Mouse (Mus musculus) liver, embryonic 14 days (tissue): ENCODE measurements around the gene Zfp941. TPM values are rescaled to one million over a fixed set of nuclear protein-coding genes. Genes with fewer than 3 reads are reported as not detected.

ENCODE experiments used
- polyA plus RNA-seq: library from polyadenylated mRNA; depleted of rRNA; stranded (reverse); fragments of >200 nt; gene quantifications from 2 replicates; pipeline ENCODE4 v1.2.3, GENCODE M21; 2012; rRNA removed

The Zfp941 gene
- polyA plus RNA-seq = 0.11 and 0.14 TPM in 2 replicates

DNA sequence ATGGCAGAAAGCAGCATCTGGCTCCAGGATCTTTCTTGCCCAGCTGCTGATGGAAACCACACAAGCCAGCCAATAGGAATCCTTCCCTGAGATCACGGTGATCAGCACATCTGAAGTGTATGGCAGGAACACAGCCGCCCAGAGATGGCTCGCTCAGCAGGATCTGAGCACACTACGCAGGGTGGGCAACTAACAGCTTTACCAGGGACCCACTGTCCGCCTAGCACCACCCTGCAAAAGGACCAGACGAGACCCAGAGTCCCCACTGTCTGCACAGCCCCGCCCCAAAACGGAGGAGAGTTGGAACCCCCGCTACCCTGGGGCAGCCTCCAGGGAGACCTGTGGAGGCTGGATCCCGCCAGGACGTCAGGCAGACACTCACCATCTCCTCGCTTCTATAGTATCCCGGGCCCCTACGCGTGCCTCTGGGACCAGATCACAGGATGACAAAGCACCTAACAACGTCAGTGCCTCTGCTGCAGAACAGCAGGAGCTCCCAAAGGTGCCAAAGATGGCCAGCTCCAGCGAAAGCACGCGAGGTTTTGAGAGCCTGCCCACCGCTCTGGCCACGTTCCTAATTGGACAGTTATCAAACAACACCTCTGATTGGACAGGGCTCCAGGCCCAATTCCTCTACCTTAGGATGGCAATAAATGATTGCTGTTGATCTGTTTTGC lies at the start of gene Zfp941:
Gene Zfp941, minus strand, starts transcription at position 526 of the 677 bp plus-strand sequence.

DNA sequence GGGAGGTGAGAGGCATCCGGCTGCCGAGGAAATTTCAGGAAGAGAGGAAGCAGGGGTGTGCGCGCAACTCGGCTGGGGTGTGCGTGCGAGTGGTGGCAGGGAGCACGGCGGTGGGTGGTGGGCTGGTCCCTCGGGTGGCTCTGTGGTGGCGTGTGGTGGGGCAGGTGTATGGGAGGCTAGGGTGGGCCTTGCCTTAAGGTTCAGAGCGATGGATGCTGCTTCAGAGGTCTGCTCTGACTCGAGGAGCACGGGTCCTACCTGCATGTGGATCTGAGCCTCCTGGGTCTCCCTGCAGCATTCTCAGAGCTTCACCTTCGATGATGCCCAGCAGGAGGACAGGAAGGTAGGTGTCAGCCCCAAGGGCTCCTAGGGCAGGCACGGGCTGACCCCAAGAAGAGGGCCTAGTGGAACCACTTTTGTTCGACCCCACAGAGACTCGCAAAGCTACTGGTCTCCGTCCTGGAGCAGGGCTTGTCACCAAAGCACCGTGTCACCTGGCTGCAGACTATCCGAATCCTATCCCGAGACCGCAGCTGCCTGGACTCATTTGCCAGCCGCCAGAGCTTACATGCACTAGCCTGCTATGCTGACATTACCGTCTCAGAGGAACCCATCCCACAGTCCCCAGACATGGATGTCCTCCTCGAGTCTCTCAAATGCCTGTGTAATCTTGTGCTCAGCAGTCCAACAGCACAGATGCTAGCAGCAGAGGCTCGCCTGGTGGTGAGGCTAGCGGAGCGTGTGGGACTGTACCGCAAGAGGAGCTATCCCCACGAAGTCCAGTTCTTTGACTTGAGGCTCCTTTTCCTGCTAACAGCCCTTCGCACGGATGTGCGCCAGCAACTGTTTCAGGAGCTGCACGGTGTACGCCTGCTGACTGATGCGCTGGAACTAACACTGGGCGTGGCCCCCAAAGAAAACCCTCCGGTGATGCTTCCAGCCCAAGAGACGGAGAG lies 35.9 kb upstream of the Zfp941 start, which contains the start of gene Bet1l:
Gene Bet1l, minus strand, starts transcription at position 28 of the 956 bp plus-strand sequence.

DNA sequence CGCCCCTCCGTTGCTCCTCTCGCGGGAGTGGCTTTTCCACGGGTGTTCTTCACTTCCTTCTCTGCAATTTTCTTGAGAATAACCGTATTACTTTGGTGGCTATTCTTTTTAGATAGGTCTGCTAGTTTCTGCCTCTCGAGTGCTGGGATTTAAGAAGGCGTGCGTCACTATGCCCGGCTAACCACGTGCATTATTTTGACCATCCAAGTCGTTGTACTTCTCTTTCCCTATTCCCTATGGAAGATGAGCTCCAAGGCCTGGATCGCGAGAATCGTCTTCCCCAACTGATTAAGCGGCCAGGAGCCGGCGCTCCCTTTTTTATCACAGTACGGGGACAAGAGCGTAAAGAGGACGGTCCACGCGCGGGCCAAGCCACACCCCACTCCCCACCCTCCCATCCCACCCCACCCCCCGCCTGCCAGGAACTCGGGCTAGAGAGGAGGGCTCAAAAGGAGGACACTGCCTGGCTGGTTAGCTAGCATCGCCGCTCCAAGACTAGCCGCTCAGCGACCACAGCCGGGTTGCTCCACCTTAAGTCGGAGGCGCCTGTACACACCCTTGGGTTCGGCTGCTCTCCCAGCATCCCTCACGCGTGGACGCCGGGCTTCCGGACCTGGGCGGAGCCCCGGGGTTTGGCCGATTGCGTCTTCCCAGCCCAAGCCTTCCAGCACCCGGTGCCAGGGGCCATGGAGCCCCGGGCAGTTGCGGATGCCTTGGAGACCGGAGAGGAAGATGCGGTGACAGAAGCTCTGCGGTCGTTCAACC lies 35.0 kb upstream of the Zfp941 start, which contains the start of gene Ric8a:
Gene Ric8a, plus strand, starts transcription at position 173 of the 765 bp plus-strand sequence.

DNA sequence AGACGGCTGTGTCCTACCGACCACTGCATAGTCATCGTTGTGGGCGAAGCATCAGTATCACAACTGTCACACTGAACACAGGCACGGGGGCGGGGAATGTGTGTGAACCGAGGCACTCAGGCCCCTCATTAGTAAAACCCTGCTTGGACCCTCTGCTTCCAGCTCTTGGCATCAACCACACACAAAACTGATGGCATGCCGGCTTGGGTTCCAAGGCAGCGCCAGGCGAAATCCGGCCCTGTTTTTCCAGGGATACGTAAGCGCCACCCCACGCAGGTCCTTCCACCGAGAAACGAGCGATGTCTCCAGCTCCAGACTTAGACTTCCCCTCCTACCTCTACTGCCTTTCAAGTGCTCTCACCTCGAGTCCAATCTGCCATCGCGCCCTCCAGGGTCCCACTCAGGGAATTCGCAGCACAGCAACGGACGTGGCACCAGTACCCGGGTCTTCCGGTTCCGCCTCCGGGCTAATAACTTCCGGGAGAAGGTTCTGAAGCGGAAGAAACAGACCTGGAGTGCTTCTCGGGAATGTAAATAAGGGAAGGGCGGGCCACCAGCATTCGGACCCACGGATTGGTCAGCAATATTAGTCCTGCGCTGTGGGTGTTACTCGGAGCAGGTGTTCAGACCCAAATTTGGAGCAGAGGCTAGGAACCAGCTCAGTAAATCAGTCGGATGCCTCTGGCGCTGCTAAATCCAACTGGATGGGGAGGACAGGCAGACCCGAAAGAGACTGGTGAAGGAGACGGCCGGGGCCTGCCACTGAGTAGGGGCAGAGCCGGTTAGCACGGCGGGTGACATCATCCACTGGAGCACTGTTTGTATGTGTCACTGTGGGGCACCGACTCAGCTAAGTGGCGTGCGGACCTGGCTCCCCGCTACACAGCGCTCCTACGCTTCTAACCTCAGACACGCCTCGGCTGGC lies 34.1 kb upstream of the Zfp941 start, which contains the start of gene Gm45785:
Gene Gm45785, minus strand, starts transcription at position 472 of the 925 bp plus-strand sequence.

DNA sequence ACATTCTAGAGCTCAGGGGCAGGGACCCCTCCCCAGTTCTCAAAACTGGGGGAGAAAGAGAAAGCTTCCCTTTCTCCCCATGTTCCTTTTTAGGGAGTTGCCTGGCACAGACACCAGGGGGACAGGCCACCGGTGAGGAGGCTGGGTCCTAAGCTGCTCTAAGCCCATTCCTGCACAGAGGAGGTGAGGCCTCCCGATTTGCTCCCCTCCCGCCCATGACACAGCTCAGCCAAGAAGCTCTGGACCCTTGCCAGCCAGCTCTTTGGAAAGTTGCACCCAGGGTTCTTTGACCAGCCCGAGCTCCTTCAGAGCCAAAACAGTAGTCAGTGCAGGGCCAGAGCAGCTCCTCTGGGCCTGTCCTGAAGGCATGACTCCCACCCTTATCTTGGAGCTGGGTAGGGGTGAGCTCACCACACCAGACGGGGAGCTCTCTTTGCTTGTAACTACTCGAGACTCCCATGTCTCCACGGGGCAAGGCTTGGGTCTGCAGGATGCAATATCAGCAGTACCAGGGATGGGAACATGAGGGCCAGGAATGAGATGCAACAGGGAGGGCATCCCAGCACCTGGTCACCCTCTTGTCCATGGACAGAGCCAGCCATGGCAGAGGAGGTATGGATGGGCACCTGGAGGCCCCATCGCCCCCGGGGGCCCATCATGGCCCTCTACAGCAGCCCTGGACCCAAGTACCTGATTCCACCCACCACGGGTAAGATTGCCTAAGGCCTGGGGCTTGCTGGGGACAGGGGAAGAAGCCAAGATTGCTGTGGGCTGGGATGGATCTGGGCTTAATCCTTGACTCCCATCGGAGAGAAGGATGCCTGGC lies 26.0 kb upstream of the Zfp941 start, which contains the start of gene Odf3:
Gene Odf3, plus strand, starts transcription at position 51 of the 826 bp plus-strand sequence.

DNA sequence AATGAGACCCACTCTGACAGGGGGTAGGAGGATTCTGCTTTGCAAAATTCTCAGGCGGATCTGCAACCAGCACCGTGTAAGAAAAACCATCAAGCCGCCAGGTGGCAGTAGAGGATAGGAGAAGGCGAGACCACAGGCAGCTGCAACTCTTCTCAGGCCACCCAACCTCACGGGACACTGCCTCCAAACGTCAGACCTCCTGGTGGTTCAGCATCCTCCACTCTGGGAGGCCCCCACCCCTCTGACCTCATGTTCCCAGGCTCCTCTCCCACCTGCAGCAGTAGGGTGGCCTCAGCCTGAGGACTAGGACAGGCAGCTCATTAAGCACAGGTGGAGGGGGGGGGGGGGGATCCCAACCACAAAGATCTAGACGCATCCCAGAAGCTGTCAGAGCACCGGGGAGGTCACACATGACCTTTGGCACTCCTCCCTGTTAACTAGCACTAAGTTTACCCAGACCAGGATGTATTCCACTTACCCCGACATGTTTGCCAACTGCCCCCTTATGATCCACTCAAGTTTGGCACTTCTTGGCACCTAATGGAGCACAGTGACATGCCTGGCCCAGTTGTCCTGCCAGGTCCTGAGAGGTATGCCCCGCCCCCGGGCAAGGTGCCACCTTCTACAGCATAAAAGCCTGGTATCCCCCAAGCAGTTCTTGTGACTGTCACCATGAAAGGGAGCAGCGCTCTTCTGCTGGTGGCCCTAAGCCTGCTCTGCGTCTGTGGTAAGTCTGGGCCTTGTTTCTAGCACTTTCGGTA lies 23.1 kb upstream of the Zfp941 start, which contains the start of gene Scgb1c1:
Gene Scgb1c1, plus strand, starts transcription at position 643 of the 761 bp plus-strand sequence.

DNA sequence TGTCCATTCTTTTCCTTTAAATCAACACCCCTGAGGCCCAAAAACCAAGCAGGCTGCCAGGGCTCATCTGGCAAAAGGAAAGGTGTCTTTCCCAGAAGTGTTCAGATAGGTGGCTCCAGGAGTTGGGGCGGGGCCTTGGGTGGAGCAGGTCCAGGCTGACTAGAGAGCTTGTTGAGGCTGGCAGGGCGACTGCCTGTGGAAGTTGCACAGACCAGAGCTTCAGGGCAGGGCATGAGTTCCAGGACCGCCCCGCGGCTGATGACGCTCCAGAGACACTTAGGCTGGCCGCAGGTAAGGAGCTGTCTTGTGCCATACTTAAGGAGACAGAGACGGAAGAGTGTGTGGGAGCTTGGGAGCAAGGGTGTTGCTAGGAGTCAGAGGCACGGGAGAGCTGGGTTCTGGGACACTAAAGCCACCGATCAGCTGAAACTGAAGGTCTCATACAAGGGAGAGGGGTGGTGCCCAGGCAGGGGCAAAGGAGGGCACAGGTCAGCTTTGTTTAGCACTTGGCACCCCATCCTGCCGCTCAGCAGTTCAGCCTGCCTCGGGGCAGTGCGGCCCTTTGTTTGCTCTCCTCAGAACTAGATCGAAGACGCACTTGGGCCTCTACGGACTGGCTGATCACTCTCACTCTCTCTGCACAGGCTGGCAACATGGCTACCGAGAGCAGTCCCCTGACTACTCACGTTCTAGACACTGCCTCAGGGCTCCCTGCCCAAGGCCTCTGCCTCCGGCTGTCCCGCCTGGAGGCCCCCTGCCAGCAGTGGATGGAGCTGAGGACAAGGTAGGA lies 13.2 kb upstream of the Zfp941 start, which contains the start of gene Urah:
Gene Urah, plus strand, starts transcription at position 51 of the 790 bp plus-strand sequence.

DNA sequence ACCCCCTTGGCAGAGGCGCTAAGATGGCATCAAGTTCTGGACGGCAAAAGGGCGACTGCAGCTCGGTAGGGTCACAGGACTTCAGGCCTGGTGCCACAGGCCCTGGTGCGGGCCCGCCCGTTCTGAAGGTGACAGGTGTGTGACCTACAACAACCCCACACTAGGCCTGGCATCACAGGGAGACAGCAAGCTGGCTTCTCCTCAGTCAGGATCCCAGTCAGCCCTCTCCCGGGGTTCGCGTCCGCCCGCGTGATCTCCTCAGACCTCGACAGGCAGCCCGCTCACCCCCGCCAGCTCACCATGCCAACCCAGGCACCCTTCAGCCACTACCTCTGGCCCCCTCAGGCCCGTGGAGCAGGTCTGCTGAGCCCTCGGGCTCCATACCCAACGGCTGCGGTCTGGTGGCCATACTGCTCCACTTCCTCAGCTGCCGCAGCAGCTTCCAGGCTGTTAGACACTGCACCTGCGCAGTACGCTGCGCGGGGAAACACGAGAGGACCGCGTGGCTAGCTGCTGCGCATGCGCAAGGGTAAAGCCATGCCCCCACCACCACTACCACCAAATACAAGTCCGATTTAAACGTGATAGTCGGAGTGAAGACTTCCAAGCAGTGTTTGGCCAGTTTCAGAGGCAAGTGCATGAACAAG lies 34.4 kb downstream of the Zfp941 start, which contains the start of gene Syce1:
Gene Syce1, minus strand, starts transcription at position 447 of the 647 bp plus-strand sequence.

DNA sequence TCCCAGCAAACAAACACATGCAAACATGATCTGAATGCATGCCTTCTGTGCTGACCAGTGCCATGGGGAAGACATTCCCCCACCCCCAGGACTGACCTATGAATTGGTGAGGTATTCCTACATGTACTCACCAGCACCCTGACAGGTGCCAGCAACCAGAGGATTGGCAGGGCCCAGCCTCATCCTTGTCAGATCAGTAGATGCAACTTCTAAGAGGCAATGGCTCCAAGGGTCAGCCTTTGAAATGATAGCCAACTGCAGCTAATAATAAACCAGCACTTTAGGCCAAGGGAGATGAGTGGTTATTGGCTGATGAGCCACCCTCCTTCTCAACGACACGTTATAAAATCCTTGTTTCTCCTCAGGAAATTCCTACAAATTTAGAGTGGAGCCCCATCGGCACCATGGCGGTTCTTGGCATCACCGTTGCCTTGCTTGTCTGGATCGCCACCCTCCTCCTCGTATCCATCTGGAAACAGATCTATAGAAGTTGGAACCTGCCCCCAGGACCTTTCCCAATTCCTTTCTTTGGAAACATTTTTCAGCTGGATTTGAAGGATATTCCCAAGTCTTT lies 58.4 kb downstream of the Zfp941 start, which contains the start of gene Cyp2e1:
Gene Cyp2e1, plus strand, starts transcription at position 293 of the 574 bp plus-strand sequence.

Other genes starting within 250 kb of the Zfp941 start
- gene Olfr46, start 220.9 kb downstream of the Zfp941 start, polyA plus RNA-seq = not detected in 2 replicates
- not detected in 2 replicates for gene Olfr61, start 193.2 kb downstream of the Zfp941 start, polyA plus RNA-seq
- not detected in 2 replicates for gene Olfr53, start 175.7 kb downstream of the Zfp941 start, polyA plus RNA-seq
- not detected in 2 replicates for gene Olfr539, start 162.2 kb downstream of the Zfp941 start, polyA plus RNA-seq
- not detected in 2 replicates for gene Olfr45, start 140.2 kb downstream of the Zfp941 start, polyA plus RNA-seq
- gene Olfr541, start 124.9 kb downstream of the Zfp941 start, polyA plus RNA-seq = not detected in 2 replicates
- 0.06 and 0.07 TPM in 2 replicates for gene Cyp2e1, start 58.4 kb downstream of the Zfp941 start, polyA plus RNA-seq
- gene Syce1, start 34.3 kb downstream of the Zfp941 start, polyA plus RNA-seq = 0.05 and 0.12 TPM in 2 replicates
- gene Urah, start 12.8 kb upstream of the Zfp941 start, polyA plus RNA-seq = 7.3 and 8.3 TPM in 2 replicates
- gene Scgb1c1, start 23.4 kb upstream of the Zfp941 start, polyA plus RNA-seq = not detected in 2 replicates
- gene Odf3, start 25.6 kb upstream of the Zfp941 start, polyA plus RNA-seq = not detected in 2 replicates
- not detected in 2 replicates for gene Gm45785, start 34.2 kb upstream of the Zfp941 start, polyA plus RNA-seq
- 14.7 and 15.6 TPM in 2 replicates for gene Ric8a, start 34.8 kb upstream of the Zfp941 start, polyA plus RNA-seq
- gene Bet1l, start 35.4 kb upstream of the Zfp941 start, polyA plus RNA-seq = 10.5 and 11.7 TPM in 2 replicates
- 50.0 and 57.2 TPM in 2 replicates for gene Psmd13, start 59.8 kb upstream of the Zfp941 start, polyA plus RNA-seq
- 12.5 and 15.1 TPM in 2 replicates for gene Sirt3, start 60.1 kb upstream of the Zfp941 start, polyA plus RNA-seq
- 0.48 TPM in 1 of 2 replicates, not detected in the other for gene Cox8b, start 78.3 kb upstream of the Zfp941 start, polyA plus RNA-seq
- 5.6 and 7.4 TPM in 2 replicates for gene Nlrp6, start 98.7 kb upstream of the Zfp941 start, polyA plus RNA-seq
- 6.0 and 7.0 TPM in 2 replicates for gene Pgghg, start 119.2 kb upstream of the Zfp941 start, polyA plus RNA-seq
- 0.38 and 0.46 TPM in 2 replicates for gene Ifitm5, start 128.1 kb upstream of the Zfp941 start, polyA plus RNA-seq
- not detected in 2 replicates for gene Gm45717, start 133.8 kb upstream of the Zfp941 start, polyA plus RNA-seq
- 219 and 222 TPM in 2 replicates for gene Ifitm2, start 133.8 kb upstream of the Zfp941 start, polyA plus RNA-seq
- 29.1 and 33.2 TPM in 2 replicates for gene Ifitm1, start 145.0 kb upstream of the Zfp941 start, polyA plus RNA-seq
- 28.7 and 41.6 TPM in 2 replicates for gene Ifitm3, start 188.6 kb upstream of the Zfp941 start, polyA plus RNA-seq
- gene Ifitm6, start 195.7 kb upstream of the Zfp941 start, polyA plus RNA-seq = 8.3 and 10.9 TPM in 2 replicates
- gene Gm17387, start 207.0 kb upstream of the Zfp941 start, polyA plus RNA-seq = not detected in 2 replicates
- 0.59 and 0.76 TPM in 2 replicates for gene B4galnt4, start 238.9 kb upstream of the Zfp941 start, polyA plus RNA-seq